Mouse (Mus musculus) neural tube, embryonic 15.5 days (tissue): ENCODE measurements around the gene Cactin. TPM values are rescaled to one million over a fixed set of nuclear protein-coding genes. Genes with fewer than 3 reads are reported as not detected.

Source experiments
- ATAC-seq: fragments of 200-750 bp; cut with Nextera tagmentation; 2 replicates; pipeline ENCODE4 v1.8.0; 2017; ENCODE audit warnings: mild to moderate bottlenecking, moderate TSS enrichment, moderate library complexity; ENCODE audit not compliant: low FRiP score
- H3K27ac ChIP-seq: fragments of 300-500 bp; sonication (generic); replicated peaks from 2 replicates; pipeline ENCODE4 v1.5.1; 2015; ENCODE audit warnings: mild to moderate bottlenecking, inconsistent platforms
- H3K27me3 ChIP-seq: fragments of 300-500 bp; sonication (generic); replicated peaks from 2 replicates; pipeline ENCODE4 v1.6.1; 2015; ENCODE audit warnings: inconsistent platforms
- H3K36me3 ChIP-seq: fragments of 300-500 bp; sonication (generic); 2 replicates; pipeline ENCODE4 v1.6.1; 2015; ENCODE audit warnings: inconsistent platforms
- H3K4me1 ChIP-seq: fragments of 300-500 bp; sonication (generic); 2 replicates; pipeline ENCODE4 v1.6.1; 2015; ENCODE audit warnings: inconsistent platforms
- H3K4me2 ChIP-seq: fragments of 300-500 bp; sonication (generic); 2 replicates; pipeline ENCODE4 v1.6.1; 2015; ENCODE audit warnings: inconsistent platforms, mild to moderate bottlenecking, moderate library complexity
- H3K4me3 ChIP-seq: fragments of 300-500 bp; sonication (generic); replicated peaks from 2 replicates; pipeline ENCODE4 v1.5.1; 2015; ENCODE audit warnings: mild to moderate bottlenecking, inconsistent platforms
- H3K9ac ChIP-seq: fragments of 300-500 bp; sonication (generic); replicated peaks from 2 replicates; pipeline ENCODE4 v1.6.1; 2015; ENCODE audit warnings: mild to moderate bottlenecking, inconsistent platforms
- H3K9me3 ChIP-seq: fragments of 300-500 bp; sonication (generic); replicated peaks from 2 replicates; pipeline ENCODE4 v1.6.1; 2016; ENCODE audit warnings: inconsistent platforms
- WGBS: fragments of 180-500 bp; shearing (Covaris S2); methylation state at CpG from one replicate; pipeline ENCODE4 v1.1.7; 2015; ENCODE audit warnings: mixed read lengths; 5-methylcytosine and 5-hydroxymethylcytosine counted together
- polyA plus RNA-seq: library from polyadenylated mRNA; unstranded; fragments of >200 nt; fragmentation: Nextera tagmentation; extraction: Ambion mirVana; gene quantifications from 2 replicates; pipeline ENCODE4 v1.2.1, GENCODE M21; 2015

The Cactin gene
- polyA plus RNA-seq, result 27.8 and 34.0 TPM in 2 replicates

DNA sequence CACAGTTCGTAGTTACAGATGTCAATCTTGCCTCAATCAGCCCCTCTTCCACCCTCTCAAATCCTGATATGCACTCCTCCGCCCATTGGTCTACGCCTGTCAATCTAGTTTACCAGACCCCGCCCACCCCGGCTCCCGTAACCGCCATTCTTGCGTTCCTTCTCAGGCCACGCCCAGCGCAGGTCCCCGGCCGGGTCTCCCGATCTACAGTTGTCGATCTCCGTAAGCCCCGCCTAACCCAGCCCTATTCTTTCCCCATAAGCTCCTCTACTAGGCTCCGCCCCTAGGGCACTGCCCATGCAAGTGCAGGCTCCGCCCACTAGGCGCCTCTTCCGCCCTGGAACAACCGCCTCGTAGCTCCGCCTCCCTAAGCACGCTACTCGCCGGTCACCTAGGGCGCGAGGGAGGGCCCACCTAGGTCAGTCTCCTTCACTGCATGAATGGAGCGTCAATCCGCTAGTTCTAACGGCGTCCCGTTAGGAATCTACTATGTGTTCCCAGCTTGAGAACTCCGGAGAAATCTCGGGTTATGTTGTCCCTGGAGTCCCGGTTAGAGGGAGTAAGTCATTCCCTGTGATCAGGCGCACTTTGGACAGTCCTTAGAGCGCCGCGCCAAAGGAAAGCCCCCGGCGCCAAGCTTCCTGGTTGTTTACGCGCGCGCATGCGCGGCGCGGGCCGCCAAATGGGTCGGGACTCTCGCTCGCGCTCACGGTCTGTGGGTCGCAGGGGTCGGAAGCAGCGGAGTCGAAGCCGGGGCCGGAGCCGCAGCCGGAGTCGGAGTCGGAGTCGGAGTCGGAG is at the start of gene Cactin:
Gene Cactin (plus strand): TSS at position 554 of the 798 bp plus-strand sequence.
- peak; percentile 95 for ATAC-seq
- H3K9me3 ChIP-seq, result no peaks in the 10 kb centered on the region
- H3K27ac ChIP-seq, result peak within 1 kb of the TSS; percentile 96
- no peaks in the 10 kb centered on the region for H3K27me3 ChIP-seq
- peaks cover 36% of the 10 kb centered on the region for H3K4me1 ChIP-seq
- H3K4me3 ChIP-seq, result peak within 1 kb of the TSS; percentile 98
- H3K4me2 ChIP-seq, result peak within 1 kb of the TSS; percentile 75
- H3K9ac ChIP-seq, result peak within 1 kb of the TSS; percentile 85
- H3K36me3 ChIP-seq, result peaks cover 57% of the 10 kb centered on the region
- under 1% methylated on average over 60 of the region's 68 CpGs for WGBS

GRCm38 (mm10) chr10:81272356-81272755 is 48.5 kb upstream of the Cactin start:
- Histone ChIP-seq H3K4me1 (peaks cover 17% of the 10 kb centered on the region), H3K4me2 (no peak overlapping the region), H3K36me3 (peaks cover 32% of the 10 kb centered on the region), H3K4me3 (no peak overlapping the region), H3K9ac (no peak overlapping the region), H3K27me3 (no peaks in the 10 kb centered on the region), H3K9me3 (no peaks in the 10 kb centered on the region), H3K27ac (no peak overlapping the region)
- no peak for ATAC-seq
- WGBS, result 94% methylated on average over 21 of the region's 21 CpGs

GRCm38 (mm10) chr10:81273842-81274241 is 47.1 kb upstream of the Cactin start:
- Histone ChIP-seq H3K36me3 (peaks cover 32% of the 10 kb centered on the region), H3K4me1 (peaks cover 6% of the 10 kb centered on the region), H3K27ac (no peak overlapping the region), H3K9ac (no peak overlapping the region), H3K27me3 (0 out of 2 replicates have a peak, but pooled peaks cover 3% of the 10 kb centered on the region), H3K4me3 (no peak overlapping the region), H3K4me2 (no peak overlapping the region), H3K9me3 (no peaks in the 10 kb centered on the region)
- 95% methylated on average over 19 of the region's 19 CpGs for WGBS
- no peak for ATAC-seq

DNA sequence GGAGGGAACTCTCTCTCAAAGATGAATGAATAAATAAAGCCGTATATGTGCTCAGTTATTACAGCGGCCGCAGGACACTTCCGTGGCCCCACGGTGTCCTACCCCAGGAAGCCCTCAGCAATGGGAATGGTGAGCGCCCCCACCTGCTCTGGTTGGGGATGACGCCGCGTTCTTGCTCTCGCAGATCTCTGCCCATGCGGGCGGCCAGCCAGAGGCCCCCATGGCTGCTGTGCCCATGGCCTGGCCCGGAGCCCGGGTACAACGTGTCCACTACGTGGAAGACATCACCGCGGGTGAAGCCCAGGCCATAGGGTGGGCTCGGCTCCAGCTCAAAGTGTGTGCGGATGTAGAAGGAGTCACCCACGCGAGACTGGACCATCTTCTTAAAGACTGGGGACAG is 43.2 kb upstream of the Cactin start:
- 85% methylated on average over 22 of the region's 22 CpGs for WGBS
- Histone ChIP-seq H3K4me3 (no peak overlapping the region), H3K9me3 (no peaks in the 10 kb centered on the region), H3K27me3 (peaks cover 7% of the 10 kb centered on the region), H3K4me1 (no peaks in the 10 kb centered on the region), H3K27ac (no peak overlapping the region), H3K36me3 (peaks cover 9% of the 10 kb centered on the region), H3K4me2 (no peak overlapping the region), H3K9ac (no peak overlapping the region)
- ATAC-seq, result no peak

GRCm38 (mm10) chr10:81279496-81279895 is 41.4 kb upstream of the Cactin start:
- peaks cover 23% of the 10 kb centered on the region for H3K27me3 ChIP-seq
- H3K4me1 ChIP-seq, result no peaks in the 10 kb centered on the region
- no peak overlapping the region for H3K9ac ChIP-seq
- no peak overlapping the region for H3K27ac ChIP-seq
- no peak overlapping the region for H3K4me3 ChIP-seq
- H3K4me2 ChIP-seq, result no peak overlapping the region
- H3K9me3 ChIP-seq, result no peaks in the 10 kb centered on the region
- H3K36me3 ChIP-seq, result no peaks in the 10 kb centered on the region; the same call in 1 of the 2 replicates
- WGBS, result 31% methylated on average over 10 of the region's 10 CpGs
- no peak for ATAC-seq

DNA sequence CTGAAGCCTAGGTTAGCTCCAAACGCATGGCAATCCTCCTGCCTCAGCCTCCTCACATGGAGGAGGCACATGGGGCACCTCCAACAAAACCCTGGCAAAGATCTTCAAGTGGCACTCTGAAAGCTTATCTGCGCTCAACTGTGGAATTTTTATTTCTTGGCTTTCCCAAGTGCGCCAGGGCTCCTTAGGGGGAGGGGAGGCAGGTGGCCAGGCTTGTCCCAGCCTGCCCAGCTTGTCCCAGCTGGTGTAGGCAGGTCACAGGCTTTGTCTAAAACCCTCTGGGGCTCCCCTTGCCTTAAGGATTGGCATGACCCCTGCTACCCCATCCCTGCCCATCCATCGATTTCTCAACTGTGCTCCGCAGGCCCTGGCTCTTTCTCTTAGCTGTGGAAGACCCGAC is 36.7 kb upstream of the Cactin start:
- Histone ChIP-seq H3K9ac (no peak overlapping the region), H3K36me3 (no peaks in the 10 kb centered on the region), H3K27ac (no peak overlapping the region), H3K4me3 (no peak overlapping the region), H3K27me3 (peaks cover 41% of the 10 kb centered on the region), H3K4me2 (no peak overlapping the region), H3K4me1 (peaks cover 13% of the 10 kb centered on the region), H3K9me3 (no peaks in the 10 kb centered on the region)
- 47% methylated on average over 6 of the region's 6 CpGs for WGBS
- no peak for ATAC-seq

- Histone ChIP-seq H3K9me3 (no peaks in the 10 kb centered on the region), H3K4me3 (peak overlapping the region; percentile 51; the same call in 1 of the 2 replicates), H3K4me1 (peaks cover 16% of the 10 kb centered on the region), H3K27me3 (peaks cover 44% of the 10 kb centered on the region), H3K27ac (no peak overlapping the region), H3K36me3 (no peaks in the 10 kb centered on the region), H3K4me2 (peak overlapping the region; percentile 94; the same call in 1 of the 2 replicates), H3K9ac (no peak overlapping the region)
- ATAC-seq, result no peak
- 17% methylated on average over 17 of the region's 17 CpGs for WGBS
Observed at GRCm38 (mm10) chr10:81284719-81285118, 36.2 kb upstream of the Cactin start.

DNA sequence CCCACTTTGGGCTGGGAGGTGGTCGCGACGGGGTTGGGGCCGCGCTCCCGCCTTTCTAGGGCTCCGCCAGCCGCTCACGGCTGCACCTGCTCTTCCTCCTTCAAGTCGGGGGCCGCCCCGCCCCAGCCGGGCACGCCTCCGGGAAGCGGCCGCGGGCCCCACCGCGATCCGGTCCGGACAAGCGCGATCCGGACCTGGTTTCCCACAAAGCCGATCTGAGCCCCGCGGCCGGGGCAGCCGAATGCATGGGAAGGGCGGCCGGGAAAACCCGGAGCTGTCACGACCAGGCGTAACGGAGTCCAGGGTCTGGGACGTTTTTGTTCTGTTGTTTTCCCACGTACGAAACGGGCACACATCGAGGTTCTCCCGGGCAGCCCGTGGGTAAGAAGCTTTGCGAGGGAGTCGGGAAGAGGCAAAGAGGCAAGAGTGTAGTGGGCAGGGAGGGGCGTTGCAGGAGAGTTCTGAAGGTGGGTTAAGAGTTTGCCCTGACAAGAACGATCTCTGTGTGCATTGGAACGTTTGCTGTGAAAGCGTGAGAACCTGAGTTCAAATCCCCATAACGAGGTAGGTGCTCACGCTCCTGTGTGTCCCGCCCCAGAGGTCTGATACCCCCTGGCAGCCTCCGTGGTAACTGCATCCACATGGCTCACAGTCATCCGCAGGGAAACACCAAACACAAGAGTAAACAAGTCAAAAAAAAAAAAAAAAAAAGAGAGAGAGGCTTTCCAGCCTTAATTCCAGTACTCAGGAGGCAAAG is 35.0 kb upstream of the Cactin start:
- no peaks in the 10 kb centered on the region for H3K36me3 ChIP-seq
- ATAC-seq, result peak; percentile 67
- H3K27ac ChIP-seq, result no peak overlapping the region
- 3% methylated on average over 54 of the region's 54 CpGs for WGBS
- peak overlapping the region; percentile 94 for H3K4me2 ChIP-seq
- H3K27me3 ChIP-seq, result peaks cover 51% of the 10 kb centered on the region
- peaks cover 27% of the 10 kb centered on the region for H3K4me1 ChIP-seq
- peak overlapping the region; percentile 51 for H3K4me3 ChIP-seq
- no peaks in the 10 kb centered on the region for H3K9me3 ChIP-seq
- H3K9ac ChIP-seq, result peak overlapping the region; percentile 55

GRCm38 (mm10) chr10:81286586-81286985 is 34.3 kb upstream of the Cactin start:
- WGBS, result 53% methylated on average over 6 of the region's 6 CpGs
- ATAC-seq, result no peak
- Histone ChIP-seq H3K4me1 (peaks cover 31% of the 10 kb centered on the region), H3K36me3 (no peaks in the 10 kb centered on the region), H3K27me3 (peaks cover 57% of the 10 kb centered on the region), H3K27ac (no peak overlapping the region), H3K4me2 (no peak overlapping the region), H3K4me3 (no peak overlapping the region), H3K9ac (no peak overlapping the region), H3K9me3 (no peaks in the 10 kb centered on the region)

DNA sequence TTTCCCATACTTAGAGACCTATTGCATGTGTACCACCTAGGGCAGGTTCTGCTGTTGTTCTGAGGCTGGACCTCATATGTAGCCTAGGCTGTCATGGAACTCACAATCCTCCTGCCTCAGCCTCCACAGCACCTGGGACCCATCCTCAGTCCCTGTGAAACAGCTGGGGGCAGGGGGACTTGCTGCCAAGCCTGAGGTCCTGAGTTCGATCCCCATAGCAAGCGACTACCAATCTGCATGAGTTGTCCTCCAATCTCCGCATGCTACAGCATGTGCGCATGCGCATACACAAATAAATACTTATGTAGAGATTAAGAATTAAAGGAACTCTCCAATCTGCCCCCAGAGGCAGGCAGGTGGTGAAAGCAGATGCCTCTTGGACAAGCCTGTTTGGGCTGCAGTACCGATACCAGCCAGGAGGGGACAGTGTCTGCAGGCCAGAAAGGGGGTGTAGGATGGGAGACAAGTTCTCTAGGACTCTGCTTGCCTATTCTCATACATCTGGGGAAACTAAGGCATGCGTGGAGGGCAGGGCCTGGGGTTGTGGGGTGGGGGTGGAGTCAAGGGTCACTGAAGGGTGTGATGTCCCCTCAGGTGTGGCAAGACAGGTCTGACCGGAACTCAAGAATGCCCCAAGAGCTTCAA is 33.3 kb upstream of the Cactin start:
- Histone ChIP-seq H3K4me3 (no peak overlapping the region), H3K27me3 (peaks cover 57% of the 10 kb centered on the region), H3K9ac (no peak overlapping the region), H3K9me3 (no peaks in the 10 kb centered on the region), H3K36me3 (no peaks in the 10 kb centered on the region), H3K27ac (no peak overlapping the region), H3K4me1 (peaks cover 31% of the 10 kb centered on the region), H3K4me2 (no peak overlapping the region)
- no peak for ATAC-seq
- WGBS, result 72% methylated on average over 8 of the region's 8 CpGs

- Histone ChIP-seq H3K4me1 (peaks cover 33% of the 10 kb centered on the region), H3K4me2 (no peak overlapping the region), H3K9me3 (no peaks in the 10 kb centered on the region), H3K9ac (no peak overlapping the region), H3K36me3 (no peaks in the 10 kb centered on the region), H3K27ac (no peak overlapping the region), H3K27me3 (peaks cover 50% of the 10 kb centered on the region), H3K4me3 (no peak overlapping the region)
- 38% methylated on average over 6 of the region's 6 CpGs for WGBS
- no peak for ATAC-seq
Observed at GRCm38 (mm10) chr10:81288601-81289000, 32.3 kb upstream of the Cactin start.
